Mouse (Mus musculus) heart, adult 8-10 months (tissue): ENCODE measurements around the gene Slc17a8. TPM values are rescaled to one million over a fixed set of nuclear protein-coding genes. Genes with fewer than 3 reads are reported as not detected.
"Not testable (repeated sequence)": the region's sequence is repeated elsewhere in the genome, so short reads cannot be mapped to it uniquely, and the experiment has no call there.

ENCODE experiments used
- DNase-seq: peaks from one replicate; pipeline ENCODE4 v3.0.0; 2022; ENCODE audit warnings: low spot score
- total RNA-seq, 4 experiments: library from RNA; stranded (reverse); gene quantifications; 2 replicates each; pipeline ENCODE4 v1.2.4; 2022

Slc17a8 gene
- total RNA-seq, 4 experiments from 2014 or later: not detected

DNA sequence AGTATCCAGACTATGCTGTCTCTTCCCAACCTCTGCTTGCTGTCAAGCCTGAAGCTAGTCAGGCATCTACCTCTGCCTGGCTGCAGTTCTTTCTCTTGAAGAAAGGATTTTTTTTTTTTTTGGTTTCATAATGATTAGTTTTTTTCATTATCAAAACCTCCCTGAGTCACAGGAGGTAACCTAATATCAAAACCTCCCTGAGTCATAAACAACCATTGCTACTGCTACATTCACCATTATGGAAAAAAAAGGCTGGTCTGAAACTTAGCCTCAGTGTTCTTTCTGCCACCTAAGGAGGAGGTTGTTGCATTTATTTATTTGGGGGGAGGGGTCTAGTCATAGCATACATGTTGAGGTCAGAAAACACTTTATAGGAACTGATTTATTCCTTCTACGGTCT lies 31.2 kb downstream of the Slc17a8 start:
- DNase-seq: no peak

DNA sequence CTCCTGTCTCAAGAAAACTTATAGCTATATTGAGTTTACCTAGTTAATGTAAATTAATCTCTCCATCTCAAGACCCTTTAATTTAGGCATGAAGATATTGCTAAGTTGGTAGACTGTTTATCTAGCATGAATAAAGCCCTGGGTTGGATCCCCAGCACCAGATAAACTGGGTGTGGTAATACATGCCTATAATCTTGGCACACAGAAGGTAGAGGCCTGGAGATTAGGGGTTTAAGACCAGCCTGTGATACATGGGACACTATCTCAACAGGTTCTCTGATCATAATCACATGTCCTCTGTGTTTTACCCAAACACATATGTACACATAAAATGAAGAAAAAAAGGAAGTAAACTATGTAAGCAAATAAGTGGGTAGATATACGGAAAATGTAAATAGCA lies 32.3 kb downstream of the Slc17a8 start:
- DNase-seq: no peak

DNA sequence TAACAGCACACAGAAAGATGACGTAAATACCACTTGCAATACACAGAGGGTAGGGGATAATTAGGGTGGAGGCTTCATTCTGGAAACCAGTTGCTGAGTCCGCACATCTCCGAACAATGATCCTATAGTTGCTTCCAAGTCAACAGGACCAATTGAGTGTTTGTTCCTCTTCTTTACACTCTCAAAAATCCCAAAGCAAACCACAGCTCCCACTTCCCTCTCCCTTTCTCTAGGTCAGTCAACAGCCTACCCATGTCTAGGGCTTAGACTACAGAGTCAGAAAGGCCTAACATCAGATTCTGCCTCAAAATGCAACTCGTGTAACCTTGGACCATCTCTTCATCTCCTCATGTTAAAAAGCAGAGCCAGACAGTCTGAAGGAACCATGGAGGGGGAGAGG lies 36.3 kb downstream of the Slc17a8 start:
- DNase-seq: no peak

DNA sequence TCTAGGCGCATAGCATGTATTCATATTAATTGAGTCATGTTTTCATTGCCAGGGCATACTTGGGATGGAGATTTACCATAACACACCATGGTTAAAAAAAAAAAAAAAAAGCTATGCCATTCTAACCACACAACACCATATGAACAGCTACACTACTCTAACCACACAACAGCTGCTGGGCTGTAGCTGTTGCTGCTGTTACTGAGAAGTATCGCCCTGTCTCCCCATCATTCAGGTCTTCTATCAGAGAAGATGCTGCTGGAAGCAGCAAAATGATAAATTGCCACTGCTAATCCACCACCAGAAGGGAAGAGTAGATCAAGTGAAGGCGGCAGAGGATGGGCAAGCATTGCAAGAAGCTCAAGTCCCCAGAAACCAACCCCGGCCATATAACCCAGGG lies 42.3 kb downstream of the Slc17a8 start:
- no peak for DNase-seq

DNA sequence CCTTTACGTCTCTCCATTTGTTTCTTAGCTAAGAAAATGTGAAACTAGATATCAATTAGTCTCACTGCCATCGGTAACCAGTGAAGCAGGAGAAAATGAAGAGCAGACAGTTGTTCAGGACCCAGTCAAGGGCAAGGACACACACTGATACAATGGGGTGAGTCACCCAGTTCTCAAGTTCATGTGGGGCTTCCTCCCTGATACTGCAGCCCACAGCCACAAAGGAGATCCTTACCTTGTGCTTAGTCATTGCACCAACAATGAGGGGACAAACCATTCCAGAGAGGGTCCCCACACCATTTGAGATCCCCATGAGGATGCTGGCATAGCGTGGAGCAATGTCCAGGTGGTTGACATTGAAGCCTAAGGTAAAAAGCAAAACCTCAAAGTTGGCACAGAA lies 43.4 kb downstream of the Slc17a8 start:
- DNase-seq: no peak

DNA sequence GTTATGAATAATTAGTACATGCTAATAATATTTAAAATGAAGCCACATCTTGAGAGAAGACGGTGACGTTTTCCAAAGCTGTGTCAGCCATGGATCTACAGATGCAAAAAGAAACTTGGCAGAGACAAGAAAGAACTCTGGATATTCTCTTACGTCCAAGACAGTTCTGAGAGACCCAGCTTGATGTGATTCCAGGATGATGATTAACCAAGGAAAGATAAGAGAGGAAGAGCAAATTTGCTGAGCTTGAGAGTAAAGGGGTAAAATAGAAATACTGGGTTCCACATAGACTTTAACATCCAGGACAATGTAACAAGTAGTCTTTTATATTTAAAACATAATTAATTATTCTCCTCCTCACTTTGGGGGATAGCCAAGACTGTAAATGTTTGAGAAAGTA lies 47.6 kb downstream of the Slc17a8 start:
- DNase-seq: no peak

DNA sequence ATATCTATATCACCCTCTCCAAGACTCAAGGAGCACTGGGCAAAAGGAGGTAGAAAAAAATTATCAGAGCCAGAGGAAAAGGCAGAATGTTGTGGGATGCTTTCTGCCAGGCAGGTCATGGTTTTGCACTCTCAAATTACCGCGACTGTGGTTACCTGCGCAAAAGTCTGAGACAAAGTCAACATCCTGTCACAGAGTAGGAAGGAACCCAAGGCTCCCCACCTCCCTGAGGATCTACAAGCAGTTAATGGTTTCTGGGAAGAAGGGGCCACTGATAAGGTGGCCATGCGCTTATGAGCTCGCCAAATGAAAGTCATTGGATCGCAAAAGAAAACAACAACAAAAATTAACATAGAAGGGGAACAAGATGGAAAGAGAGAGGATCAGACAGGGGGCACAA lies 48.1 kb downstream of the Slc17a8 start:
- no peak for DNase-seq

DNA sequence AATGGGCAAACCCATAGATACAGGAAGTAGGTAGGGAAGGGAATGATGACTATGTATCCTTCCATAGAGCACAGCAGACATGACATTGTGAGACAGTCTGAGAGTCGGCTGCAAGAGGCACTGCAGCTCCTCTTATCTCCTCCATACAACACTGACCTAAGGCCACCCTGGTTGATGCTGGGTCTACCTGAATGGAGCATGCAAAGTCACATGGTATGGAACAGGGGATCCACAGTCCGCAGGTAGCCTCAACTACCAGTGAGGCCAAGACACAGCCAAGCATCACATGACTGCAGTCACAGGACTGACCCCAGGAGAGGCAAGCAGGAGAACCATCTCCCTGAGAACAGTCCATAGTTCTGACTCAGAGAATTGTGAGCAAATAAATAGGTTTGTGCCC lies 53.7 kb downstream of the Slc17a8 start:
- DNase-seq: no peak

DNA sequence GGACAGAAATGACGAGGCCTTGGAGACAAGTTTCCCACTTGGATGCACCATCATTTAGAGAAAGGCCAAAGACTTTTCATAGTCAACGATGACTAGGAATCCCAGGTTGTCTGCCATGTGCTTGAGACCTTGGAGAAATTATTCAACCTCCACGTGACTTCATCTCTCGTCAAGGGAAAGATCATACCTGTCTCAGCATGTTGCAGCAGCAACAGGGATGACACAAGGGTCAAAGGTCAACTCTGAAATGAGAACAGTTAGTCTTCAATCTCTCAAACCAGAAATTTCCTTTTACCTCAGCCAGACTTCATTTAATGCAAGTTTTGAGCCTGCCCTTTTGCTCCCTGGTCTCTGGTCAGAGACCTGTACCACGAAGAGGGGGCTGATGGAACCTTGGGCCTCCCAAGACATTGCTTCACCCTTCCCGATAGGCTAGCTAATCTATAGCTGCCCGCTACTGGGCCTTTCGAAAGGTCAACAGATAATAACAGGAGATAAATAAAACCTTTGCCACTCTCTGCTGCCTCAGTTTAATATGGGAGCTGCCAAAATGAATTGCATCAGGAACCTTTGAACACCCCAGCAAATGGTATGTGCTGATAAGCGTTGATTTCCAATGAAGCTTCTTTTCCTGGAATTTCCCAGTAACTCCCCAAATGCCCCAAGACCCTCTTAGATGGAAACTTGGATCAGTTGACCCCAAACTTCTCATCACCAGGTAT lies 55.6 kb downstream of the Slc17a8 start:
- no peak for DNase-seq

DNA sequence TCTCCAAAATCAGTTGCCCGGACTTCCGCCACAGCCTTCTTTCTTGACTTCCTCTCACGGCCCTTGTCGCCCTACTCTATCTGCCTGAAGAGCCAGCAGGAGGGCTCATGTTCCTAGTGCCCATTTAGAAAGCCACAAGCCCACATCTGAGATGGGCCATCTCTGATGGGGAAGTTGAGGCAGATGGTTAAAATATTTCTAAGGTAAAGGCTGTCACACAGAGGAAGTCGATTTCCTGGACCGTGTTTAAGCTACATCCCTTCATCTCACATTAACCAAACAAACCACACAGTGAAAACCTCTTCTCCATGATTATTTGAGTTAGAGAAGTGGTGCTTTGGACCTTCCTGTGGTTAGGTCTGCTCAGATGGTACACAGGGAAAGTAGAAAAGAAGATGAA lies 58.9 kb downstream of the Slc17a8 start:
- no peak for DNase-seq

DNA sequence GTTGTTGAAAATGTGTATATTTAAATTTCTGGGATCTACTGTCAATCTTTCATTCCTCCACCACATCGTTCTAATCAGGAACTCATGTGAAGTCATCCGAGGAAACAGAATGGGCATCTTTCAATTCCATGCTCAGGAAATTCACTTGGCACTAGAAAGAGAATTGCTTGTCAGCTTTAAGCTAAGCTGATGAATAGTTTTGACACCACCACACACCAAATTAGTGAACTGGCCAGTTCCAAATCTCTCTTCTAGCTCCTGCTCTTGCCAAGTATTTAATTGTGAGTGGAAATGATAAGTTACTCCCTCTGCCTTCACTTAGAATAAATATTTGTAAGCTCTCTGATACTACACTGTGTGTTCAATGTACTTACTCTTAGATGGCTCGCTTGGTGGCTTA lies 61.7 kb downstream of the Slc17a8 start:
- no peak for DNase-seq

DNA sequence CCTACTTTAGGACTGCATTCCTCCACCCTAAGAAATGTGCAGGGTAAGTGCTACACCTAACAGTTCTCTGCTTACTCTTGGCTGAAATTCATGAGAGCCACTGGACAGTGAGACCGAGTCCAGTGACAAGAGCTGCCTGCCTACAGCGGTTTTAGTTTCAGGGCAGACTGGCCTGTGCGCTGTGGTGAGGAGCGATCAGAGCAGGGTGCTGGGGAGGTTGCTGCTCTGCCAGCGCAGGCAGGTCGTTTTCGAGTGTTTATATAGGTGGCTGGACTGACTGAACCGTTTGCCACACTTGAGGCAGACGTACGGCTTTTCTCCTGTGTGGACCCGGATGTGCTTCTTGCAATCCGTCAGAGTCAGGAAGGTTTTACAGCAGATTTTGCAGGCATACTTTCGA lies 66.2 kb downstream of the Slc17a8 start:
- DNase-seq: not testable (repeated sequence)

DNA sequence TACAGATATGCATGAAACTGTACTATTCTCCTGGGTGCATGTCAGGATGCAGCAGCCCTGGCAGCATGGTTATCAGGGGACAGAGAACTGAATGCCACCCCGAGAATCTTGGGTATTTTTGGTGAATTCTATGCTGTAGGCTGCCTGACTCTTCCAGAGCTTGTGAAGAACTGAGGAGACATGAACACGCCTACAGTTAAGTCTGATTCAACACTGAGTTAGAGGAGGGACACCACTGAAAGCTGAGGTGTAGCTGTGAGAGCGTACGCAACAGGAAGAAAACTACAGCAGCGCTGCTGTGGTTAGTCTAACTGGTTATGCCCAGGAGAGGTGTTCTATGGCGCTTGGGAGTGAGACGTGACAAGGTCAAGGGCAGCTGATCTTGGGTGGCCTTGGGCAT lies 67.2 kb downstream of the Slc17a8 start:
- DNase-seq: not testable (repeated sequence)

DNA sequence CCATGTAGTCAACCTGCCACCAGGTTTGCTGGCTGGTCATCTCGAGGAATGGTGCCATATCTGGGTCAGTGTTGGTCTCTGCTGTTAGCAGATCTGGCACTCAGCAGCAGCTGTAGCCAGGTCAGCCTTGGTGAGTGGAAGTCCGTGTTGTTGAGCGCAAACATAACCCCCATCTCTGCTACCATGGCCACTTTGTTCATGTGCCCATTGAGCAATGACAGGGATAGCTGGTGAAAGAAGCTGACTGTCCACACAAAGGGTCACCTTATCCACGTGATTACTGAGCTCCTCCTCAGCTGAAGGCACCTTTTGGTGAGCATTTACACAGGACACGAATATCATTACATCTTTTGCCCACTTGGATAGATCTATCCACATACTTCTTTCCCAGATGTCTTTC lies 68.0 kb downstream of the Slc17a8 start:
- no peak for DNase-seq

DNA sequence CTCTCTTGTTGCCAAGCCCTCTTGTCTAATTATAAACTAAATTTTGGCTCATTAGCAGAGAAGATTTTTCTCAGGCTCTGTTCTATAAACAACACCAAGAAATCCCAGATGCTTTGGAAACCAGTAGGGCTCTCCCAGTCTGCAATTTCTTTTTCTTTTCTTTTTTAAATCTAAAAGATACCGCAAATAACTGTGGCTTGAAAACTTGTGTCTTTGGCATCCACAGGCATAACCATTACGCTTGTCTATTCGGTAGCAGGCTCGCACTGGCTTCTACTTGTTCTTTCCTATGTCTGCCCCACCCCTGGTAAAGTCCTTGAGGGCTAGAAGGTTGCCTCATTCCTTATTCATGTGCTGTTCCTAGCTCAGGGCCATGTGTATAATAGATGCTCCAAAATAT lies 69.4 kb downstream of the Slc17a8 start:
- no peak for DNase-seq

DNA sequence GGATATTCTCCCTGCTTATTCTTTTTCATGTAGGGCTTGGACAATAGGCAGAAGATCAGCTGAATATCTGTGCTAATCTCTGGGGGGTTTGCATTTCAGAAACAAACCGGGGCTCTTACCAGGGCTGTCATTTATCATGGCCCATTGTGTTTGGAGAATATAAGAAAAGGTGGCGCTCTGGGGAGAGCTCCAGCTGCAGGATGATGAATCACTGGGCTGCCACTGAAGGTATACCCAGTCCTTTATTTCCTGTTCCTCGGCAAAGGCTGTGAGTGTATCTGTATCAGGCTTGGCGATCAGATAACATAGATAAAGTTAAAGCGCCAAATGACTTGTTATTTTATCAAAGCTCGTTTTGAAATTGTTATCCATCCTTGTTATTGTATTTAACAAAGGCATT lies 73.0 kb downstream of the Slc17a8 start:
- DNase-seq: no peak

DNA sequence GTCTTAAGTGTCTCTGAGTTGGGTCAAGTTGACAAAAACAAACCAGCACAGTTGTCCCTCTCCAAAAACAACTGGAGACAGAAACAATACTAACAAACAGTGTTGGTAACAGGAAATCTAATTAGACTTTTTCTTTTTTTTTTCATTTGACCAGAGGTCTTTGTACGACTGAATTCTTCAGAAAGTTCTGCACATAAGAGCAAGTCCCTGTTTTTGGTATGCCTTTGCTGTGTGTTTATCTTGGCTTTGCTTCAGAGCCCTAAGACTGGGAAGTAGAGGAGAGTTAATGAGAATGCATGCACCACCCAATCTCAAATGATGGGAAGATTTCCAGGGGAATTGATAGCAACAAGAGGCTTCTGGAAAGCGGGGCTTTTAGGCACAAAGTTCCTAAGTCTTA lies 74.1 kb downstream of the Slc17a8 start:
- DNase-seq: no peak

DNA sequence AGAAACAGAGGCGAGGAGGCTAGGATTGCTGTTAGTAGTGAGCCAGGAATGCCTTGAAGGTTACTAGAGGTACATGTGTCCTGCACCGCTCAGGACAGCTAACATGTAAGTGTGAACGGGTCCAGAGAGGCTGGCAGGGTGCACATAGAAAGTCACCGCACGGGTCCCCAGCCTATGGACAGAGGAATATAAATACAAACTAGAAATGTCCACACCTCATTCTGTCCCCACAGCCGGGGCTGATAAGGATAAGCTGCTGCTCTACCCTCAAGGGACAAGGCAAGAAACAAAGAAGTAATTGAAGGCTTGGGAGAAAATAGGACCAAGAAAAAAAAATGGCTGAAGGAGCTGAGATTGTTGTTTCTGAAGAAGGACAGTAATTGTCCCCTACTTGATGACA lies 77.2 kb downstream of the Slc17a8 start:
- DNase-seq: no peak

DNA sequence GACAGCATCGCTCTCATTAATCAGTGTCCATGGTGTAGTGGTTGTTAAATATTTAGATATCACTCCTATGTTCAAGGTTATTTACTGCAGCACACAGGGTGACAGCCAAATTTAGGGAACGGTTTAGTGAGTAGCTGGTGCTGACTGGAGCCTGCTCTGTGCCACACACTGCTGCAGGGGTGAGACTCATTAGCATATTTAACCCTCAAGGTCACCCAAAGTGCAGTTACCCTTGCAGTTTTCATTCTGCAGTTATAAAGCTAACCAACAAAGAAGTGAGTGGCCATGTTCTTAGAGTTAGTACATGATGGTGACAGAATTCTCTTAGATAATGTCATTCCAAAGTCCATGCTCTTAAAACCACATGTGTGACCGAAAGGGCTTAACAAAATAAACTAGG lies 78.7 kb downstream of the Slc17a8 start:
- DNase-seq: no peak

DNA sequence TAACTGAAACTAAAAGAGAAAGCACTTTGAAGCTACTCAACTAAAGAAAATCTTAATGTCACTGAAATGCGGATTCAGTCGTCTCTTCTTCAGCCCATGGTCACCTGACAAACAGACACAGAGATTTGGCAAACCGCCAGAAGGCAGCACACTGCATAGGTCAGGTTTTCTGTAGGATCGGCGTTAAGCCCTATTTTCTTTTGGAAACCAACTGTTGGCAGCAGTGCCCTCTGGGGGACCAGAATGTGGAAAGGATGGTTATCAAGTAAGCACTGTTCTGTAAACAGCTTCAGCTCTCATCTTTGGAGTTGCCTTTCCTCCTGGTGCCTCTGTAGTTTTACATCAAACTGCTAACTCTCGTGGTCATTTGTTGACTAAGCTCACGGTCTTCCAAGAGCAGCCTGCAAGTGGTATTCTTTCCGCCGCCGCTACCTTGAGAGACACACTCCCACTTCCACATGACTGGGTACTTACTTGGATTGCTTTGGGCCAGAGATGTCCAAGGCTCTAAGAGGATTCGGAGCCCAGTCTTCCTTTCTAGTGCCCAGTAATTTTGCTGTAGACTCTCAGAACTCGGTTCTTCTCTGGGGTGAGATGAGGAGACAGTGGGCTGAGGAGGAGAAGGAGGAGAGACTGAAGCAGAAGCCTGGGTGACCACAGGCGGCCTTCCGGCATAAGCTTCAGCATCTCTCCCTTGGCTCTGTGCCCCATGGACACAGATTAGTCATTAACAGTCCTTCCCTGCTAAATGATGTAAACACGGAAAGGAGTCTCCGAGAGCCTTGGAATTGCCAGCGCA lies 87.9 kb downstream of the Slc17a8 start, which contains the start of gene Nr1h4:
Nr1h4 (minus strand) TSS at position 657 of the 799 bp plus-strand sequence.
- peak; percentile 55 for DNase-seq

DNA sequence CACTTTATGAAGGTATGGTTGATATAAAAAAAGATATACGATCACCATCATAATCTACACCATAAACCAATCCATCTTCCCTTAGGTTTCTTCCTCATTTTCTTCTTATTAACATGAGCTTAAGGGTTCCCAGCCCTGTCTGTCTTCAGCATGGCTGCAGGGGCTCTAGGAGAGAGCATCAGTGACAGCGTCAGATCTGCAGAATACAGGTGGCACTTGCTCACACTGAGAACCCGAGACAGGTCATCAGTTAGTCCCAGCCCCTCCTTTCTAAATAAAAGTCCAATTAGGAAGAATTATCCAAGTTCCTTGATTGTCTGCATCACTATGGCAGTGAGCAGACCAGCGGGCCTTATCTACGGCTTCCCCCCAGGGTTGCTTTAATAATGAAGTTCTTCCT lies 88.6 kb downstream of the Slc17a8 start:
- DNase-seq: no peak

DNA sequence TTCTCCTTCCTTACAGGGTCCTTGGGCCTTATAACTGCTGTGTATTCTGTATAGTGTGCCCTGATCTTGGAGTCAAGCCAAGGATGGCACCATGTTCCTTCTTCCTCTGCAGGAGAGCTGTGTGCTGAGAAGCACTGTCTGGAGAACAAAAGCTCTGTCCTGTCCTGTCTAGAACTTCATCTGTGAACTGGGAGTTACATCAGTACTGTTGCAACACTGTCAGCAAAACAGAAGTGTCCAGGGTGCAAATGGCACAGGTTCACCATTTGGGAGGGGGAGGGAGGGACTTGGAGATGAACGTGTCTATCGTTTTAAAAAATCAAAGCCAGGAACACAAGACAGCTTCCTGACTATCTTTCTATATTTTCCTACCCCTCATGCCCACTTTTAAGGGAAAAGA lies 89.1 kb downstream of the Slc17a8 start:
- no peak for DNase-seq

DNA sequence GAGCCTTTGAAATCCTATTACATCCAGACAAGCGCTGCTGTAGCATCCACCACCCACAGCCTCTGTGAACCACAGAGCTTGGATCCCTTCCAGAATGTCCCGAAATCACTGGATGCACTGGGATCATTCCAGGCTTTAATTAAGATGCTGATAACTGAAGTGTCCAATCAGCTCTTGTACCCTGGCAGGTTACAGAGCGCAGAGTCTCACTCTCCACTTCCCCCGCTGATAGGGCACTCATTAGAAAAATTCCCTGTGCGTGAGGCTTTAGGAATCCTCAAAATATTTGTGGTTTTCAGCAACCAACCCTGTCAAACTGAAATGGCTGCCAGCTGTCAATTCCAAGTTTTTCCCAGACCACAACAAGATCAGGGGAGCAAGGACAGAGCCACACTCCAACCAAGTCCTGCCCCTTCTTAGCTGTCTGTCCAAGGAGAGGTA lies 89.8 kb downstream of the Slc17a8 start:
- peak; percentile 50 for DNase-seq
